Mouse (Mus musculus) lung, postnatal 0 days (tissue): ENCODE results near the gene Leap2.
A peak's percentile ranks its signal among the peaks of the same experiment; 100 is the strongest.

Experiments used
- CTCF ChIP-seq: IDR thresholded peaks from 2 replicates; pipeline ENCODE4 v1.5.1; 2016; ENCODE audit warnings: antibody characterized with exemption, mild to moderate bottlenecking
- EP300 ChIP-seq: IDR thresholded peaks from 2 replicates; pipeline ENCODE4 v1.6.1; 2016; ENCODE audit warnings: antibody characterized with exemption, mild to moderate bottlenecking, control low read depth

GRCm38 (mm10) chr11:53472709-53473108, 49.7 kb upstream of the Leap2 start:
- TF ChIP-seq CTCF: peak; percentile 36
- TF ChIP-seq EP300: no peak
